Mouse (Mus musculus) retina, postnatal 7 days (tissue): ENCODE data around the gene Ptprq.

Experiments
- DNase-seq: peaks from one replicate; pipeline ENCODE4 v3.0.0-alpha.2; 2012; ENCODE audit warnings: low read depth, low spot score

Gene Ptprq

DNA sequence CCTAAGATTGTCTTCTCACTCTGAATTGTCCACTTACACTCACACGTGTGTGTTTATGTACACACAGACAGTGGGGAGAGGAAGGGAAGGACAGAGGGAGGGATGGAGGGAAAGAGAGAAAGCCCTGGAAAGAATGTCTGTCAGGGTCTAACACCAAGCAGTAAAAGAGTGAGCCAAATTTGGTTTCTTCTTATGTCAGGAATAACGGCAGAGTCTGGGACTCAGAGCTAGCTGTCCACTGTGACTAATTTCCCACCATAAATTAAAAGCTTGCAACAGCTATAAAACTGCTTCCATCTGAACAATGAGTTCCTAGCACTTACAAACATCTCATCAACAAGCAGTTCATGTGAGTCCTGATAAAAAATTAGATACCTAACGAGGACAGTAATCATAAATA, 91.7 kb downstream of the Ptprq start:
- DNase-seq: no peak

- no peak for DNase-seq
These were observed 93.2 kb downstream of the Ptprq start for GRCm38 (mm10) chr10:107626648-107627047.

DNA sequence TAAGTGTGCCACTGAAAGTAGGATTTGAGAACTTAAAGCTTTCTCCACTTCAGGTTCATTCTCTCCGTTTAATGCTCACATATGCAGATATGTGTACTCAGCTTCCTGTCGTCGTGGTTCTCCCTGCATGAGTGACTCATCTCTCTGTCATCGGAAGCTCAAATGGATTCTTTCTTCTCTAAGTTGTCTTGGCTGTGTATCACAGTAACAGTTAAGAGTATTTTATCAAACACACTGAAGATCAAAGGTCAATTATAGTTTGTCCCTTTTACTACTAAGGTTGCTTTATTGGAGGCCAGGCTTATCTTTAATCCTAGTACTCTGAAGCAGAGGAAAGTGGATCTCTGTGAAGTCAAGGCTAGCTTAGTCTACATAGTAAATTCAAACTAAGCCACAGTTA, 95.6 kb downstream of the Ptprq start:
- DNase-seq: no peak

DNA sequence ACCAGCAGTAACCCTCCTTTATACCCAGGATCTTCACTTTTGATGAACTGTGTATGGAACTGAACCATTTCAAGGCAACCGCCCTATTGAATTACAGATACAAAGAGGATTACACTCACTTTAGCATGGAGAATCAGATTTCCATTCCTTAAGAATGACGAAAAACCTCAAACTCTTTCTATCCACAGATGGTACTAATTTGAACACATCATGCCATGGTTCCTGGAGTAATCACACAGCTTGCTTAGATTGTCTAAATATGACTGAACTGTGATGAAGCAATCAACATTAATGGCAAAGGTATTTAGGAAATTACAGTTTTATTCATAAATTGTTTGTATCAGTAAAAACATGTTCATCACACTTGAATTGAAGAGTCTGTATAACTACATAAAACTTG, 104.4 kb downstream of the Ptprq start:
- DNase-seq: no peak

DNA sequence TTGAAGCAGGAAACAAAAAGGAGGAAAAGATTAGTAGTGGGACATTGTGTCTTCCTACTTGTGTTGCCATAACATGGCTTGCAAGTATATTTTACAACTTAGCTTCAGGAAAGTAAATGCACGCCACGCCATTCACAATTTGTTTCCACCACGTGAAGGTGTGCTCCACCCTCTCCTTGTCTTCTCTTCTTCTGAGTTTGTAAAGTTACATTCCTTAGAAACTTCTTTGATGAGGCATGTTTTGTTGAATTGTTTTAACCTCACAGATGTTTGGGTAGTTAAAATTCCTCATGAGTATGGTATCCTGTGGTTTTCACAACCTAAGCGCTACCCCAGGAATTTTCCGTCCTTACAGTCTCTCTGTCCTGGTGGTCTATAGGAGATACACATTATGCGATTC, 118.5 kb downstream of the Ptprq start:
- no peak for DNase-seq

DNA sequence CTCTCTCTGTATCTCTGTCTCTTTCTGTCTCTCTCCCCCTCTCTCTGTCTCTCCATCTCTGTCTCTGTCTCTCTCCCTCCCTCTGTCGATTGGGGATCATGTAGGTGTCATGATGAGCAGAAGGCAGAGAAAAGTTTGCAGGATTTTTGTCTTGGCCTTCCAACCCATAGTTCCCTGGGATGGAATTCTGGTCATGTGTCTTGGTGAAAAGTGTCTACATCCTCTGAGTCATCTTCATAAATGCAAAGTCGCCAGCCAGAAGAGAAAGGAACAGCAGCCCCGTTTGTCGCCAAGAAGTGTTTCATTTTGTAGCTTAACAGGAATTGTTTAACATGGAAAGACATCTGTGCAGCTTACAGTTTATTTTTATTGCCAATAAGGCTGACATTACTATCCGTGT, 136.5 kb downstream of the Ptprq start:
- DNase-seq: no peak

GRCm38 (mm10) chr10:107569044-107569443, 150.8 kb downstream of the Ptprq start:
- no peak for DNase-seq

GRCm38 (mm10) chr10:107568261-107568660, 151.6 kb downstream of the Ptprq start:
- no peak for DNase-seq

DNA sequence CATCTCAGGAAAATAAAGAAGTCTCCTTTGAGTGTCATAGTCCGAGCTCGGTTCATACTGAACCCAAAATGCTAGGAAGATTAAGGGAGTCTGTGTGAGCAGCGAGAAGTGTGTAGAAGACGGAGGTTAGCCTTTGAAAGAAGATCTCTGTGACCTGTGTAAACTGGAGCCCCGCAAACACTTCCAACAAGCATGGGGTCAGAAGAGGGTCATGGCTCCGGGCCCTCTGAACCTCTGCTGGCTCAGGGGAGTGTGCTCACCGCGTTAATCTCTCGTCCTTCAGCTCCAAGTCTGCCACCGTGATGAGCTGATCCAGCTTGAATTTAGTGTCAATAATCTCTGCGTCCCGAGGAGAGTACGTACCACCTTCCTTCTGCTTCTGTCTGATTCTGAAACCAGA, 157.0 kb downstream of the Ptprq start:
- DNase-seq: no peak

- DNase-seq: no peak
These were observed 159.0 kb downstream of the Ptprq start for GRCm38 (mm10) chr10:107560881-107561280.

DNA sequence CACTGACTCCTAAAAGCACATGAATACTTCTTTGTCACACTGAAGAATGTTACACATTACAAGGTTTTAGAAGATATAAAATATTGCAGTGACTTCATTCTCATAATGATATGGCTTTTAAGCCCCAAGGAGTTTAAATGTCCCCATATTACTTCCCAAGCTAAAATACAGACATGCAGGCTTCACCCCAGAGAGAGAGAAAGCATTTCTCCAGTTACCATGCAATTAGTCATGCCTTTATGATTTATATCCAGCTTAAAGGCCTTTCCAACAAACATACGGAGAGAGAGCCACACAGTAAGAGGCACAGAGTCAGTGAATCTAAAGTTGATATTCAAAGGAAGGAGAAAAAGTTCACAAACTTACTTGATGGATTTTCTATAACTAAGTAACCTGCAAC, 176.8 kb downstream of the Ptprq start:
- DNase-seq: no peak

DNA sequence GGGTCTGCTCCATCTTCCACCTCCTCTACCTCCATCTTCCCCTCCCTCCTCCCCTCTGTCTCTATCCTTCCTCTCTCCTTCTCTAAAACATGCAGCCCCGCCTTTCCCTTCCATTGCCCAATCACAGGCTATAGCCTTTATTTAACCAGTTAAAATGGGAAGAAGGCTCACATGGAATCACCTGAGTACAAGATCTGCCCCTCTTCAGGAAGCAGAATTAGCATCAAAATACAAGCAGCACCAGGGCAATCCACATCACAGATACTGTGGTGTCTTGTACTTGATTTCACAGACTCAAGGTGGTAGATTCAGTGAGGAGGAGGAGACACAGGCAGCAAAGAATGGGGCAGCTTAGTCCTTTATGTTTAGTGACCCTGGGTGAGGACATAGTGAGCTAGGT, 191.1 kb downstream of the Ptprq start:
- DNase-seq: no peak

- DNase-seq: no peak
These were observed 200.6 kb downstream of the Ptprq start for GRCm38 (mm10) chr10:107519216-107519615.

GRCm38 (mm10) chr10:107516641-107517040, 203.2 kb downstream of the Ptprq start:
- no peak for DNase-seq

DNA sequence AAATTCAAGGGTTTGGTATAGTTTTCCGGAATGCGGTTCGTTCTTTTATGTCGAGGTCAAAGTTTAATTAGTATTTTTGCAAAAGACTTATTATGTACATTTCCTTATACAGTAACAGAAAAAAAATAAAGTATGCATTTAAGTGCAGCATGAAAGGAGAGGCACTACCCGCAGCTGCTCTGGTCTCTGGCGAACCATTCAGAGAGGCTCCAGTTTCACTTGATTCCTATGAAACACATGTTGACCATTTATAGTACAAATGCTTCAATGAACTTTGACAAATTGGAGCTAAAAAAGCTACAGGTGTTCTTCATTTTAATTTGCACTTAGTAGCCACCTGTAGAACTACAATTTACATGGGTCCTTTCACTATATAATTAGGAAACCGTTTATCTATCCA, 205.1 kb downstream of the Ptprq start:
- DNase-seq: no peak

GRCm38 (mm10) chr10:107506397-107506796, 213.5 kb downstream of the Ptprq start:
- no peak for DNase-seq

GRCm38 (mm10) chr10:107503430-107503829, 216.4 kb downstream of the Ptprq start:
- no peak for DNase-seq

DNA sequence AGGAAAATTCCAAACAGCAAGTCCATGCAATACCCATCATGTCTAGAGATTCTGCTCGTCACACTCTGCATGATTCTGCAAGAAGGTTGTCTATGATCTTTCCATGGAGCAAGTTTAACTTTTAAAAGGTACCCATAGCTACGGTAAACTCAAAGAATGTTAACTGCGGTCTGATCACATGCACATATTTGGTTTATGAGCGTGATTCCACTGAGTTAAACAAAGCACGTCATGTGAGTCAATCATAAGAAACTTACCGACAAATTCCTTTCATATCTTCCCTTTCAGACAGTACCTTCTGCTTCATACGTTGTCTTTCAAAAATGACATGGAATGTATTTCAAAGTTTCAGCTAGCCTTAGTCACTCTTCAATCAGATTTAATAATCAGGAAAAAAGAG, 217.7 kb downstream of the Ptprq start:
- DNase-seq: no peak

DNA sequence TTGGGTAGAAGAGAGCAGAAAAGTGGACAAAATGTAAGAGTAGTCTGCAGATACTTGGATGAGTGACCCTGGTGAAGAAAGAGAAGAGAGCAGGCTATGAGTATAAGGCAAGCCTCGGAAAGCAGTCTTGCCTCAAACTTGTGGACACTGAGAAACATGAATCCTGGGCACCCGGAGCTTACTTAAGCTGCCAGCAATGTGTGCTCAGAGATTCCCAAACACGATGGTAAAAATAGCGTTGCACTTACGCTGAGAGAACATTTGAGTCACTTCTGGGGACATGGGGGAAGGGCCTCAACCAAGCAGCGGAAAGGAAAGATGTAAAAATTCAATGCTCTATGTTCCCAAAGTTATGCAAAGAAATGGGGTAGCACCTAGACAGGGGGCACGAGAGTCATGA, 220.2 kb downstream of the Ptprq start:
- no peak for DNase-seq

- no peak for DNase-seq
These were observed 223.4 kb downstream of the Ptprq start for GRCm38 (mm10) chr10:107496402-107496801.

GRCm38 (mm10) chr10:107494568-107494967, 225.3 kb downstream of the Ptprq start, which contains the start of gene Myf6:
Gene Myf6 (minus strand): TSS chr10:107494737.
- DNase-seq: no peak

GRCm38 (mm10) chr10:107493580-107494474, 226.0 kb downstream of the Ptprq start:
- DNase-seq: no peak

DNA sequence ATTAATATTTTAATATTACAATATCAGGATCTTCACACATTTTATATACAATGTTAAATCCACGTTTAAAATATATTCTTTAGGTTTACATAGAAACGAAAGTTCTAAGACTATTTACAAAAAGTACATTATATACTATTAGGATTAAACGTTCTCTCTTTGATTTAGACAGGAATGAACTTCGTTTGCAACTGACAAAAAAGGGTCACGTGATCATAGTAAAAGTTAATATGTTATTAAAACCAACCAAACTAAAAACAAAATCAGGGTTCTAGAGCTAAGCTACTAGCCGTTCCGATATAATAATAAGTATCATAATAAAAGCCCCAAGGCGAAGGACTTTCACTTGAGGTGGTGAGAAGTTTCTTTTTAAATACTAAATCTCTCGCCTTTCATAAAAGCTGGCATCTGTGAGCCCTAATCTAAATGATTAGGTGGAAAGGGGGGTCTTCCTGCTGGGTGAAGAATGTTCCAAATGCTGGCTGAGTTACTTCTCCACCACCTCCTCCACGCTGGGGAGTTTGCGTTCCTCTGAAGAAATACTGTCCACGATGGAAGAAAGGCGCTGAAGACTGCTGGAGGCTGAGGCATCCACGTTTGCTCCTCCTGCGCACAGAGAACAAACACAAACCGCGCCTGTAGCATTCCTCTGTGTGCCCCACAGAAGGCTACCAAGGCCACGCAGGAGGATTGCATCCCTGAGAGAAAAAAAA, 226.8 kb downstream of the Ptprq start:
- DNase-seq: no peak
